Mouse (Mus musculus): ENCODE measurements around the gene Slit3. TPM values are rescaled to one million over a fixed set of nuclear protein-coding genes. Genes with fewer than 3 reads are reported as not detected.

The Slit3 gene
- polyA plus RNA-seq, 3 experiments from 2014 or later, result not detected

- no peak for ATAC-seq
These were observed 159.8 kb downstream of the Slit3 start for GRCm38 (mm10) chr11:35280826-35281225.

- ATAC-seq, result no peak
These were observed 161.1 kb downstream of the Slit3 start for GRCm38 (mm10) chr11:35282001-35282632.

- no peak for ATAC-seq
These were observed 162.0 kb downstream of the Slit3 start for GRCm38 (mm10) chr11:35282825-35283571.

DNA sequence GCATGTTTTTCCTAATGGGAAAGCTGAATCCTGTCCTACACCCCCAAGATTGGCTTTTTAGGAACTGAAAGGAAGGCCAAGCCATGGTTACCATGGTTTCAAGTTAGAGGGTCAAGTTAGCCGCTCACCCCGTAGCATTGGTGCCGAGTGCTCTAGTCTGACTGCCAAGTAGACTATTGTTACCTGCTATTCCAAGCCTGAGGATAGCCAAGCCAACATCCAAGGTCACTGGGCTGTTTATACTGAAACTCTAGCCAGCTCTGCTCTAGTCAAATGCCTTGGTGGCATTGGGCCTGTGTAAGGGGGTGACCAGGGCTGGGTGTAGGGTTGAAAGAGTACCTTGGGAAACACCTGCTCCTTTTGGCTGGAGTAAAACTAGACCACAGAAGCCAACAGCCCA is 162.7 kb downstream of the Slit3 start:
- no peak for ATAC-seq

- no peak for ATAC-seq
These were observed 165.8 kb downstream of the Slit3 start for GRCm38 (mm10) chr11:35286578-35287390.

GRCm38 (mm10) chr11:35288056-35288455 is 167.0 kb downstream of the Slit3 start:
- no peak for ATAC-seq

DNA sequence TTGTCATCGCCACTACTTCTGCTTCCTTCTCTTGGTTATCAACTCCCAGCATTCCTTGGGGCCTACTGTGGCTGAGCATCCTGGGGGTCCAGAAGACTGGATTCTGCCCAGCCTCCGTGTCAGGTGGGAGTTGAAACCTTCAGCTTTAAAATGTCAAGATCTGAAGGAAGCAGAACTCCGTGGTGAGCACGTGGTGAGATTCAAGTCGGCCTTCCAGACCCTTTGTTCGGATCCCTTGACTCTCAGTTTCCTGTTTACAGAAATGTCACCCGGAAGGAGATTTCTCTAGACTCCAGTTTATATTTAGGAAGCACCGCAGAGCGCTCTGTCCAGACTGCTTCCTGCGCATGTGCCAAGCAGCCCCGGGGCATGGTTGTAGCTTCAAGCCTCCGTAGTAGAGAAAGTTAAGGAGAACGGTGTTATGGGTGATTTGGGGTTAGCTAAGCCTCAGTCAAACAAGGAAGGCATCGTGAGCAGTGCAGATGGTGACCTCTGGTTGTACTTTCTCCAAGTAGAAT is 167.8 kb downstream of the Slit3 start:
- ATAC-seq, result no peak

GRCm38 (mm10) chr11:35292228-35292747 is 171.3 kb downstream of the Slit3 start:
- ATAC-seq, result no peak

DNA sequence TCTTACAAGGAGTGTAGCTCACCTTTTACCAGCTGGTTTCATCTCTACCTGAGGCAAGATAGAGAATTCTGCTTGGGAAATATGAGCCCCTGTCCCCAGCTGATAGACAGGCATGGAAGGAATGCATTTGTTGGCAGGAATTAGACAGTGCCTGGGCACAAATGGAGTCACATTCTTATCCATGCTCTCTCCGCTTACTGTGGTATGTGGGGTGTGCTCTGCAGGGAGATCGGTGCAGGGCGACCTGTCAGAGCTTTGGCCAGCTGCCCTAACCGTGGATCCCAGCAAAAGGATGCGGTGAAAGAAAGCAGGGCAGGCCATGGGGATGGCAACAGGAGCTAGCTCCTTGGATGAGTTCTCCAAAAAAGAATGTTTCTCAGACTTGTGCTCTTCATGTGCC is 172.2 kb downstream of the Slit3 start:
- ATAC-seq, result no peak

- ATAC-seq, result no peak
These were observed 173.6 kb downstream of the Slit3 start for GRCm38 (mm10) chr11:35294670-35295069.

DNA sequence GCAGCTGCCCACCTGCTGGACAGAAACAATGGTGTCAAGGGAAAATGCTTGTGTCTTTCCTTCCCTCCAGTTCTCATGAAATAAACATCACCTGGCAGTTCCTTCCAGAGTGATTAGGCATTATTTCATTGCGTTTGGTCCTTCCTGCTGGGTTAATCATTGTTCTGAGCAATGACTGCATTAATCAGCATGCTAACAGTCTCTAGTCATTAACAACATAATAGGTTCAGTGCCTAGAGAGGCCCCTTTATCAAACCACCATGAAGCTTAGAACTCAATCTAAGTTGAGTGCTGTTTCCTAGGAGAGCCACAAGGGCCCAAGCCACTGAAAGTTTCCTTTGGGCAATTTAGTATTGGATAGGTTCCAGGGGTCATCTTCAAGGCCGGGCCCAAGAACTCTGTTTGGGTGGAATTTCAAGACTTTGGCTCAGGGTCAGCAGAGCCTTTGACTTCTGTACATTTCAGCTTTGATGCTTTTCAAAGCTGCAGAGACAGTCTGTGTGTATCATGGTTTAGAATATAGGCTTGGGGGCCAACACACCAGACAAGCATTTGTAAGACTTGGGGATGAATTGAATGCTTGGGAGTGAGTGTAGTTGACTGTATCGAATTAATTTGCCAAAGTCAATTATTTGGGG is 174.3 kb downstream of the Slit3 start:
- no peak for ATAC-seq

GRCm38 (mm10) chr11:35296803-35297202 is 175.8 kb downstream of the Slit3 start:
- no peak for ATAC-seq

DNA sequence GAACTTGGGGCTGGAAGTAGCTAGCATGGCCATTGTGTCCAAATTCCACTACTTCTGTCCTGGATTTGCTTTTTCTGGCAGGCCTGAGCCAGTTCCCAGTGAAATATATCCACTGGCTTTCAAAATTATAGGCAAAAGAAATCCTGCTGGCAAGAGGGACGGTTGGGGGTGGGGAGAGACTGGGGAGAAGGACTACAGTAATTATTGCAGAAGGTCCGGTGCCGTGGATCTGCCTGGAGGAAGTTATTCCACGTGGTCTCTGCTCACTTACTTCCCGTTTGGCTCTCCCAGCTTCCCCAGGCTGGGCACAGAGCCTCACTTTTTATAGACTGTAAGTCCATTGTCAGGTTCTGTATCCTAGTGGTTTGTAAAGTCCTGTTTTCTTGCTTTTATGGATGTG is 176.3 kb downstream of the Slit3 start:
- no peak for ATAC-seq

DNA sequence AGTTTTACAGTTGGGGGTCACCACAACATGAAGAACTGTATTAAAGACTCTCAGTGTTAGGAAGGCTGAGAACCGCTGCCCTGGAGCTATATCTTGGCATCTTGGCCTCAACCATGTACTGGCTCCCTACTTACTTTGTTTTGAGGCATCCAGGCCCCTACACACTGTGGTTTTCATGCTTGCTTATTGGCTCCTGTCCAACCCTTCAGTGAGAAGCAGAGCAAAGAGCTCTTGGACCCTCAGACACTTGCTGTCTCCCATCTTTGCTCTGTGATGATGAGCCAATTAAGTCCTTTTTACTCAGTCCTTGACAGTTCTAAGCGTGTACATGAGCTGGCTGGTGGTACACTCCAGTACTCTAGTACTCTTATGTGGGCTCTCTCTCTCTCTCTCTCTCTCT is 177.5 kb downstream of the Slit3 start:
- no peak for ATAC-seq

- ATAC-seq, result no peak
These were observed 178.9 kb downstream of the Slit3 start for GRCm38 (mm10) chr11:35299857-35300375.

GRCm38 (mm10) chr11:35302272-35302671 is 181.2 kb downstream of the Slit3 start:
- no peak for ATAC-seq

DNA sequence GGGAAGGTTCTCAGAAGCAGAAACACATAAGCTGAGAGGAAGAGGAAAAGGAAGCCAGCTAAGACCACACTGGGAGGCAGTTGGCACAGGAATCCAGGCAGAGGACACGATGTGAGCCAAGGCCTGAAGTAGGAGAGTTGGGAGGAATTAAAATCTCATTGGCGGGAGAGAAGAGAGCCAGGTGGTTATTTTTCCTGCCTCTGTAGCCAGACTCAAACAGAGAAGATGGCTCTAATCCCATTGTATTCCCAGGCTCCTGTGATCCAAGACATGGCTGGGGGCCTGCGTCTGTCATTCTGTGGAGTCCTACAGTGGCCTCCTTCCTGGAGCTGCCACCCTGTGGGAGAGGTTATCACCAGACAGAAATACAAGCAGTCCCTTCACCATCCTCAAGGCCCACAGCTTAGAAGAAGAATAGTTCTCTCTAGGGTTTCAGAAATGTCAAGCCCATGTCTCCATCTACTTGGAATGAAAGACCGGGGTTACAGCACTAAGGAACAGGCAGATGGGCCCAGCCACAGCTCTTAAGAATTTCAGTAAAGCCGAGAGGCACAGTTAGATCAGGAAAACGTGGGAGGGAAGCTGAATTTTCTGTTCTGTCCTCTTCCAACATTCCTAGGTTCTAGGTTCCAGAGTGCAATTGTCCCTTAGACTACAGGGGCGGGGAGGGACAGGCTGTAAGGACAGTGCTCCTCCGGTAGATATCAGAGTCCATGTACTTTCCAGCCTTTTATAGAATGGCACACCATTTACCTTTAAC is 183.4 kb downstream of the Slit3 start:
- ATAC-seq, result no peak

- no peak for ATAC-seq
These were observed 184.1 kb downstream of the Slit3 start for GRCm38 (mm10) chr11:35305111-35305510.

DNA sequence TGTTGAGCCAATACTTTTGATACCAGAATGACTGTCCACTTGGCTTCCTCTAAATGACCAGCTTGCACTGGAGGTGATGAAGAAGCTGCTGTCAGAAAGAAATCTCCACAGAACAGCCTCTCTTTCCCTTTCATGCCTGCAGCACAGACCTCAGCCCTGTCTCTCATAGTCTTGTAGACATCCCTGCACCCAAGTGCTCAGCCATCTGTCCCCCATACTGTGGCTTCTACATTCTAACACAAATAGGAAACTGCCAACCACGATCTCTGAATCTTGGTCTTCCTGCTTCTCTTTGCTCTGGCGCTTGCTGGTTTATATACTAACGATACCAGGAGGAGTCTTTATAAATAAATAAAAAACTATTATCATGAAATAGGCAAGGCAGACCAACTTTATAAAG is 184.9 kb downstream of the Slit3 start:
- no peak for ATAC-seq

GRCm38 (mm10) chr11:35306922-35307321 is 185.9 kb downstream of the Slit3 start:
- no peak for ATAC-seq

DNA sequence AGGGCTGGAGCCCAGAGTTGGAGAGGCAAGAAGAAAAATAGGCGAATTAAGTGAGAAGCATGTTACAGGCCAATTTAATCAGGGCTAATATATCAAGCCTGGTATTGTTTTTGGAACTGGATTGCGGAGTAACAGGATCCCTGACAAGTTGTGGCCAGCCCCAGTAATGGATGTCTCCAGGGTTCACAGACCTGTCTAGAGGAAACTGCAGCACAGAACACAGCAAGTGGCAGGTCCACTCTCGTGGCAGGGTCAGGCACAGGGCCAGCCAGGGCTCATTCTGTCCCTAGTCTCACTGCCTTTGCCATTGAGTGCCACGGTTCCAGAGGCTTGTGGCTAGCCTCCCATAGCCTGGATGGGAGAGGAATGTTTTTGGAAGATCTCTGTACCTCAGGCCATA is 187.0 kb downstream of the Slit3 start:
- ATAC-seq, result no peak
